Mouse (Mus musculus): Measurements from ENCODE around the gene Tpbgl.

The Tpbgl gene

GRCm38 (mm10) chr7:99642078-99642477, 15.2 kb upstream of the Tpbgl start:
- peak; percentile 76 for DNase-seq (ENCODE audit: low spot score)

- peak; percentile 81 for DNase-seq (ENCODE audit: low spot score)
These were observed 14.3 kb upstream of the Tpbgl start for GRCm38 (mm10) chr7:99641245-99641644.

GRCm38 (mm10) chr7:99633966-99634665, 7.2 kb upstream of the Tpbgl start:
- no peak for DNase-seq (ENCODE audit: low spot score)

GRCm38 (mm10) chr7:99632286-99632685, 5.4 kb upstream of the Tpbgl start:
- no peak for DNase-seq (ENCODE audit: low spot score)

GRCm38 (mm10) chr7:99627366-99627765, 463 bp upstream of the Tpbgl start:
- no peak for DNase-seq (ENCODE audit: low spot score)

GRCm38 (mm10) chr7:99625722-99626375, 1.1 kb downstream of the Tpbgl start:
- DNase-seq (ENCODE audit: low spot score) = peak; percentile 89

- no peak for DNase-seq (ENCODE audit: low spot score)
These were observed 8.0 kb downstream of the Tpbgl start for GRCm38 (mm10) chr7:99618860-99619259.

GRCm38 (mm10) chr7:99618264-99618663, 8.6 kb downstream of the Tpbgl start:
- no peak for DNase-seq (ENCODE audit: low spot score)

- DNase-seq (ENCODE audit: low spot score) = no peak
These were observed 19.3 kb downstream of the Tpbgl start for GRCm38 (mm10) chr7:99607632-99608031.

- DNase-seq (ENCODE audit: low spot score) = no peak
These were observed 20.1 kb downstream of the Tpbgl start for GRCm38 (mm10) chr7:99606766-99607165.

GRCm38 (mm10) chr7:99606303-99606702, 20.6 kb downstream of the Tpbgl start:
- no peak for DNase-seq (ENCODE audit: low spot score)

- no peak for DNase-seq (ENCODE audit: low spot score)
These were observed 21.8 kb downstream of the Tpbgl start for GRCm38 (mm10) chr7:99605058-99605457.

GRCm38 (mm10) chr7:99603875-99604662, 22.8 kb downstream of the Tpbgl start:
- no peak for DNase-seq (ENCODE audit: low spot score)

GRCm38 (mm10) chr7:99598722-99599121, 28.2 kb downstream of the Tpbgl start:
- peak; percentile 32 for DNase-seq (ENCODE audit: low spot score)

- no peak for DNase-seq (ENCODE audit: low spot score)
These were observed 32.8 kb downstream of the Tpbgl start for GRCm38 (mm10) chr7:99593868-99594803.

- no peak for DNase-seq (ENCODE audit: low spot score)
These were observed 34.2 kb downstream of the Tpbgl start for GRCm38 (mm10) chr7:99592669-99593068.

- no peak for DNase-seq (ENCODE audit: low spot score)
These were observed 36.3 kb downstream of the Tpbgl start for GRCm38 (mm10) chr7:99590646-99591045.

GRCm38 (mm10) chr7:99590064-99590463, 36.8 kb downstream of the Tpbgl start:
- peak; percentile 39 for DNase-seq (ENCODE audit: low spot score)

GRCm38 (mm10) chr7:99585976-99586375, 40.9 kb downstream of the Tpbgl start:
- no peak for DNase-seq (ENCODE audit: low spot score)

- DNase-seq (ENCODE audit: low spot score) = no peak
These were observed 43.3 kb downstream of the Tpbgl start for GRCm38 (mm10) chr7:99583625-99584024.

GRCm38 (mm10) chr7:99582867-99583266, 44.0 kb downstream of the Tpbgl start:
- DNase-seq (ENCODE audit: low spot score) = no peak

- DNase-seq (ENCODE audit: low spot score) = no peak
These were observed 44.6 kb downstream of the Tpbgl start for GRCm38 (mm10) chr7:99582306-99582705.
